Mouse (Mus musculus) embryonic facial prominence, embryonic 14.5 days (tissue): ENCODE measurements around the gene Tmem232. TPM values are rescaled to one million over a fixed set of nuclear protein-coding genes. Genes with fewer than 3 reads are reported as not detected.
"Not testable (repeated sequence)": the region's sequence is repeated elsewhere in the genome, so short reads cannot be mapped to it uniquely, and the experiment has no call there.

Experiments
- ATAC-seq: fragments of 200-750 bp; cut with Nextera tagmentation; 2 replicates; pipeline ENCODE4 v1.8.0; 2017; ENCODE audit warnings: low read depth, moderate number of reproducible peaks, moderate TSS enrichment
- DNase-seq: peaks from one replicate; pipeline ENCODE4 v3.0.0-alpha.2; 2015; ENCODE audit warnings: low spot score
- H3K27ac ChIP-seq: fragments of 300-500 bp; sonication (generic); replicated peaks from 2 replicates; pipeline ENCODE4 v1.5.1; 2014; ENCODE audit warnings: low read depth, mild to moderate bottlenecking, low read length, moderate library complexity
- H3K27me3 ChIP-seq: fragments of 300-500 bp; sonication (generic); replicated peaks from 2 replicates; pipeline ENCODE4 v1.6.1; 2014; ENCODE audit warnings: low read length; ENCODE audit not compliant: control insufficient read depth, insufficient read depth
- H3K36me3 ChIP-seq: fragments of 300-500 bp; sonication (generic); 2 replicates; pipeline ENCODE4 v1.6.1; 2014; ENCODE audit warnings: low read length, mixed read lengths; ENCODE audit not compliant: control insufficient read depth, insufficient read depth
- H3K4me1 ChIP-seq: fragments of 300-500 bp; sonication (generic); 2 replicates; pipeline ENCODE4 v1.6.1; 2014; ENCODE audit warnings: antibody characterized with exemption, low read length; ENCODE audit not compliant: control insufficient read depth, insufficient read depth
- H3K4me2 ChIP-seq: fragments of 300-500 bp; sonication (generic); 2 replicates; pipeline ENCODE4 v1.6.1; 2014; ENCODE audit warnings: low read depth, mild to moderate bottlenecking, low read length, moderate library complexity, mixed read lengths
- H3K4me3 ChIP-seq: fragments of 300-500 bp; sonication (generic); 2 replicates; pipeline ENCODE4 v1.5.1; 2014; ENCODE audit warnings: low read depth, mild to moderate bottlenecking, low read length
- H3K9ac ChIP-seq: fragments of 300-500 bp; sonication (generic); 2 replicates; pipeline ENCODE4 v1.6.1; 2014; ENCODE audit warnings: low read depth, mild to moderate bottlenecking, low read length, moderate library complexity, mixed read lengths
- H3K9me3 ChIP-seq: fragments of 300-500 bp; sonication (generic); 2 replicates; pipeline ENCODE4 v1.6.1; 2016; ENCODE audit warnings: low read length; ENCODE audit not compliant: control insufficient read depth
- WGBS: fragments of 180-500 bp; shearing (Covaris S2); extraction: QIAGEN DNeasy Blood & Tissue Kit; methylation state at CpG from one replicate; pipeline ENCODE4 v1.1.7; 2014; 5-methylcytosine and 5-hydroxymethylcytosine counted together
- polyA plus RNA-seq: library from polyadenylated mRNA; unstranded; fragments of >200 nt; fragmentation: Nextera tagmentation; extraction: Ambion mirVana; gene quantifications from 2 replicates; pipeline ENCODE4 v1.2.1, GENCODE M21; 2014

The Tmem232 gene
- polyA plus RNA-seq, 1 experiment from 2014 or later, result 1.0 TPM

GRCm38 (mm10) chr17:65550357-65550756, 9.8 kb upstream of the Tmem232 start:
- WGBS, result 84% methylated on average over 4 of the region's 4 CpGs
- no peaks in the 10 kb centered on the region for H3K9me3 ChIP-seq

DNA sequence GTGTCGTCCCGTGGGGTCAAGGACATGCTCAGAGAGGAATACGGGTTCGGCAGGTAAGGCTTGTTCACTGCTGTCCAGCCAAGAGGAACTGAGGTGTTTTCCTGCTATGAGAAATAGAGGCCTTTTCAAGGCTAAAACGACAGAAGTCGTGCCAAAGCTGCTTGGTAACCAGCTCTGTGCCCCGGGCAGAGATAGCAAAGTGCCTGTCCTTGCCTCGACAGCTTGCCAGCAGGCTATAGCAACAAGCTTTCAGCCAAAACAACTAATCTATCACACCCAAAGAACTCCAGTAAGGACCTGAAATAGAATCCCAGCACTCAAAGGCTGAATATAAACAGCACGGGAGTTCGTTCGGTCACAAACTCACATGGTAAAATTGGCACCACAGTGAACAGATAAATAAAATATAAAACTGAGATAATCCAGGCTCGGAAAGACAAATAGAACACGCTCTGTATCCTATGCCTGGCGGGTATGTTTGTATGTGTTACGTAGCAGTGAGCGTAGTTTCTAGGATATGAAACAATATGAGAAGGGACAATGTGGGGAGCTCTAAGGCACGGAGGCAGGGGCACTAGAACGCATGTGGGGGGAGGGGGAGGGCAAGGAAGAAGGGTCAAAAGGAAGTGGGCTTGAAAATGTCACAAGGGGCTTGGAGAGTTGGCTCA, 8.2 kb upstream of the Tmem232 start:
- Histone ChIP-seq H3K4me3 (no peak overlapping the region), H3K9me3 (no peaks in the 10 kb centered on the region), H3K4me1 (no peaks in the 10 kb centered on the region; the same call in 1 of the 2 replicates), H3K9ac (no peak overlapping the region), H3K27ac (no peak overlapping the region), H3K27me3 (no peaks in the 10 kb centered on the region), H3K4me2 (no peak overlapping the region), H3K36me3 (no peaks in the 10 kb centered on the region)
- whole genome bisulfite sequencing, result 67% methylated on average over 18 of the region's 18 CpGs
- ATAC-seq (no peak), DNase-seq (peak; percentile 29)

More at GRCm38 (mm10) chr17:65550357-65550756, 9.8 kb upstream of the Tmem232 start:
- no peaks in the 10 kb centered on the region for H3K36me3 ChIP-seq
- no peak for DNase-seq
- no peaks in the 10 kb centered on the region for H3K27me3 ChIP-seq
- no peak overlapping the region for H3K27ac ChIP-seq
- no peak overlapping the region for H3K9ac ChIP-seq
- no peaks in the 10 kb centered on the region; the same call in 1 of the 2 replicates for H3K4me1 ChIP-seq
- H3K4me2 ChIP-seq, result no peak overlapping the region
- H3K4me3 ChIP-seq, result no peak overlapping the region
- ATAC-seq, result no peak

GRCm38 (mm10) chr17:65546221-65546620, 5.6 kb upstream of the Tmem232 start:
- H3K9ac ChIP-seq, H3K4me1 ChIP-seq, H3K27me3 ChIP-seq, H3K36me3 ChIP-seq, DNase-seq, ATAC-seq, H3K4me2 ChIP-seq, H3K9me3 ChIP-seq, H3K27ac ChIP-seq, H3K4me3 ChIP-seq: not testable (repeated sequence)
- WGBS, result 89% methylated on average over 4 of the region's 4 CpGs

DNA sequence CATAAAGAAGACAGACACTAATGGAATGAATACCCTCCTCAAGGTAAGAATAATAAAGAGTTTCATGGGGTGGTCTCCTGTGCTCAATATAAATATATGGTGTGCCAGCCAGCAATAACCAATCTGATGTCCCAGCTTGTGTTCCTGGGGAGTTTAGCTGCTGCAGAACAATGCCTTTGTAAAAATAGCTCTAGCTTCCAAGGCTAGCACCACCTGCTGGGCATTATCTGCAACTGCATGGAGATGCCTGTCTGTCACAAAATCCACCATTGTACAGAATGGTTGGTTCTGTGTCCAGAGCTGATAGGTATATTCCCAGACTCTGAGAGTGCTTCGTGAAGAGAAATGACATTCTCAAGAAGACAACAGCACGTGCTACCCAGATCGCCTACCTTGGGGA, 4.4 kb downstream of the Tmem232 start:
- H3K27ac ChIP-seq, result no peak overlapping the region
- WGBS, result 18% methylated on average over 3 of the region's 3 CpGs
- no peaks in the 10 kb centered on the region for H3K27me3 ChIP-seq
- DNase-seq, result peak; percentile 53
- ATAC-seq, result no peak
- no peak overlapping the region for H3K9ac ChIP-seq
- H3K9me3 ChIP-seq, result no peaks in the 10 kb centered on the region
- no peak overlapping the region for H3K4me3 ChIP-seq
- H3K36me3 ChIP-seq, result no peaks in the 10 kb centered on the region
- no peaks in the 10 kb centered on the region for H3K4me1 ChIP-seq
- no peak overlapping the region for H3K4me2 ChIP-seq

DNA sequence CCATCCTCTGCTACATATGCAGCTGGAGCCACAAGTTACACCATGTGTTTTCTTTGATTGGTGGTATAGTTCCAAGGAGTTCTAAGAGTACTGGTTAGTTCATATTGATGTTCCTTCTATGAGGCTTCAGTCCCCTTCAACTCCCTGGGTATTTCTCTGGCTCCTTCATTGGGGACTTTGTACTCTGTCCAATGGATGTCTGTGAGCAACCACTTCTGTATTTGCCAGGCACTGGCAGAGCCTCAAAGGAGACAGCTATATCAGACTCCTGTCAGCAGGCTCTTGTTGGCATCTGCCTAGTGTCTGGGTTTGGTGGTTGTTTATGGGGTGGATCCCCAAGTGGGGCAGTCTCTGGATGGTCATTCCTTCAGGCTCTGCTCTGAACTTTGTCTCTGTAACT, 8.2 kb downstream of the Tmem232 start:
- H3K9ac ChIP-seq, H3K4me1 ChIP-seq, H3K27me3 ChIP-seq, ATAC-seq, H3K36me3 ChIP-seq, H3K4me3 ChIP-seq, H3K9me3 ChIP-seq, H3K4me2 ChIP-seq, H3K27ac ChIP-seq, DNase-seq: not testable (repeated sequence)

DNA sequence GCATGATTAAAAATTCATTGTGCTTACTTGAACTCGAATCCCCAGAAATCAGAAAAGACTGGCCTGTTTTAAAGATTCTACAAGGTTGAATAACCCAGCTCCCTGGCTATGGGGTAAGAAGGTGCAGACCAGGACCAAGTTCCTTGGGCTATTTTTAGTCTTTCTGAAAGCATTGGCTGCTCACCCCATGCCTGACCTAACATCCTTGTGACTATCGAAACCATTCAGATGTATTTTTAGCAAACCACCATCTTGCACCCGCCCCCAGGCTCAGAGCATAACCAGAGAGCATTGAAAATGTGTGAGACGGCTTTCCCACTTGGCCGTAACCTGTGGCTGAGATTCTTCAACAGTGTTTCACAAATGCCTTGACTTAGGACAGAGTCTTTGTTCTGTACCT, 13.1 kb downstream of the Tmem232 start:
- H3K9ac ChIP-seq, result no peak overlapping the region
- H3K27ac ChIP-seq, result no peak overlapping the region
- no peak overlapping the region for H3K4me3 ChIP-seq
- H3K27me3 ChIP-seq, result no peaks in the 10 kb centered on the region
- no peaks in the 10 kb centered on the region for H3K9me3 ChIP-seq
- no peak overlapping the region for H3K4me2 ChIP-seq
- ATAC-seq (no peak), DNase-seq (peak; percentile 12)
- 61% methylated on average over 5 of the region's 5 CpGs for WGBS
- no peaks in the 10 kb centered on the region for H3K4me1 ChIP-seq
- H3K36me3 ChIP-seq, result no peaks in the 10 kb centered on the region

DNA sequence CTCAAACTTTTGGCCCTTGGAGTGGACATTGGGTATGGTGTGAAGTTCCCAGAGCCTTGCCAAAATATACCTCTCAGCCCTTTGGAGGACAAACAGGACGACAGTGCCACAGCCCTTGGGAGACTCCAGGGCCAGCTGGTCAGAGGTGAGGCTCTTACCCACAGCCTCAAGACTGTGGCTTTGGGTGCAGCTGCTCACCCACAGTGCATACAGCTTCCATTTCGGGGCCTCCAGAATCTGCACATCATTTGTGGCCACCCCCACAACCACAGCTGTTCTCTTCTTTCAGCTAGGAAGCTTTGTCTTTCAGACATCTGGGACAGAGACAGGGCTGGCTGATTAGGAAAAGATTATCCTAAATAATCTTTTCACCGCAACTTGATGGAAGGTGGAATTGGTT, 27.1 kb downstream of the Tmem232 start:
- no peak for ATAC-seq
- Histone ChIP-seq H3K9me3 (no peaks in the 10 kb centered on the region), H3K27me3 (no peaks in the 10 kb centered on the region), H3K36me3 (no peaks in the 10 kb centered on the region), H3K9ac (no peak overlapping the region), H3K4me3 (no peak overlapping the region), H3K27ac (no peak overlapping the region), H3K4me2 (no peak overlapping the region), H3K4me1 (no peaks in the 10 kb centered on the region)
- DNase-seq, result peak; percentile 53
- WGBS, result 59% methylated on average over 3 of the region's 3 CpGs

- DNase-seq (no peak), ATAC-seq (no peak)
- Histone ChIP-seq H3K4me3 (no peak overlapping the region), H3K27me3 (no peaks in the 10 kb centered on the region), H3K36me3 (no peaks in the 10 kb centered on the region), H3K9me3 (no peaks in the 10 kb centered on the region), H3K4me2 (no peak overlapping the region), H3K9ac (no peak overlapping the region), H3K27ac (no peak overlapping the region), H3K4me1 (no peaks in the 10 kb centered on the region)
- 63% methylated on average over 10 of the region's 10 CpGs for WGBS
Observed at GRCm38 (mm10) chr17:65484654-65485053, 55.9 kb downstream of the Tmem232 start.

- WGBS, result 86% methylated on average over 10 of the region's 10 CpGs
Observed at GRCm38 (mm10) chr17:65476747-65477146, 63.8 kb downstream of the Tmem232 start.

More at GRCm38 (mm10) chr17:65476747-65477146, 63.8 kb downstream of the Tmem232 start:
- H3K4me2 ChIP-seq, result no peak overlapping the region
- H3K27me3 ChIP-seq, result no peaks in the 10 kb centered on the region
- H3K4me1 ChIP-seq, result no peaks in the 10 kb centered on the region
- no peak for DNase-seq
- H3K36me3 ChIP-seq, result no peaks in the 10 kb centered on the region
- no peak overlapping the region for H3K9ac ChIP-seq
- H3K9me3 ChIP-seq, result no peaks in the 10 kb centered on the region
- ATAC-seq, result no peak
- no peak overlapping the region for H3K4me3 ChIP-seq
- H3K27ac ChIP-seq, result no peak overlapping the region
